Mouse (Mus musculus) G1E (cell line): ENCODE results near the gene Sbno1.

Experiments
- CTCF ChIP-seq: IDR thresholded peaks from 2 replicates; pipeline ENCODE4 v1.5.1; 2012; ENCODE audit warnings: low read depth, low read length, inconsistent platforms, mixed read lengths
- GATA1 ChIP-seq: IDR thresholded peaks from 2 replicates; pipeline ENCODE4 v1.6.1; 2012; ENCODE audit warnings: borderline replicate concordance, low read length, inconsistent platforms, mixed read lengths
- TAL1 ChIP-seq: conservative IDR thresholded peaks from 2 replicates; pipeline ENCODE4 v1.6.1; 2012; ENCODE audit warnings: low read depth, low read length, inconsistent platforms, mixed read lengths

GRCm38 (mm10) chr5:124445621-124446293 lies 20.0 kb upstream of the Sbno1 start:
- TF ChIP-seq CTCF (no peak), GATA1 (no peak), TAL1 (no peak)
